12 mouse cellular contexts compared by ENCODE assay signal in the genomic region with DNA sequence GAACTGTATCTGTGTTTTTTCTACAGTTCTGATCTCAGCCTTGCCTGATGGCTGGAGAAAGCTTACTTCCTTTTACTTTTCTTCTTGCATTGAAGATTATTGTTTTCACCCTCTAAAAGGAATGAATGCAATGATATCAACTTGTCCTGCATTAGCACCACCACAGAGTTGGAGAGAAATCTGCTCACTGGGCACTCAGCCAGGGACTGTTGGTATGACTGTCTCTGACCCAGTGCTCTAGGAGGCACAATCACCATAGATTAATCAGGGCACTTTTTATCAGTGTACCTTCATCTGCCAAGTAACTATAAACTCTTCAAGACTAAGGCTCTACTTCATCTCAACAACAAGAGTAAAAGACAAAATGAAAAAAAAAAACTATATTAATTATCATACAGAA.
A peak's percentile ranks its signal among the peaks of the same experiment; 100 is the strongest.
DNase-seq lines count a peak whose midpoint lies in the region.
"Had no signal": no experiment of that assay in that cellular context is flagged by ENCODE, and none has a peak within 500 bp of the region (broad histone marks: within the 10 kb centered on the region; RNA-seq: fewer than 3 reads in every experiment).

No protein-coding gene starts in this region.

- DNase-seq in adrenal gland, adult 18-20 months (ENCODE audit: low spot score in 2 of 2): peak; percentile 33 to 34
- DNase-seq in adrenal gland, postnatal 4 days (ENCODE audit: low spot score in 2 of 2): no peak
- DNase-seq in cerebellum, postnatal 14 days: peak; percentile 62 to 66
- no peak for DNase-seq in cerebellum, adult 11-12 months
- DNase-seq in Muller cell, postnatal 12 days (ENCODE audit: inconsistent ontology term): peak; percentile 73
- DNase-seq in adrenal gland, postnatal 14 days: peak; percentile 28
- DNase-seq in kidney, postnatal 14 days: no peak
- no peak for DNase-seq in frontal cortex, postnatal 10 days (ENCODE audit: low spot score in 2 of 2)
- DNase-seq: gastrocnemius, postnatal 14 days; heart, adult 2 months; kidney, adult 11 months; kidney, adult 9 months had no signal

Comparison
In these comparisons a context has a peak if more than half of its experiments do, and no peak if none do; other contexts are left out.
1. DNase-seq: peak in adrenal gland, adult 18-20 months (2 of 2), cerebellum, postnatal 14 days (2 of 2), Muller cell, postnatal 12 days (single experiment) and adrenal gland, postnatal 14 days (single experiment); none in adrenal gland, postnatal 4 days (0 of 2), cerebellum, adult 11-12 months (single experiment), kidney, postnatal 14 days (single experiment) and frontal cortex, postnatal 10 days (0 of 2).